Mouse (Mus musculus) kidney, adult 2 months (tissue): ENCODE data around the gene Oprm1. TPM values are rescaled to one million over a fixed set of nuclear protein-coding genes. Genes with fewer than 3 reads are reported as not detected.

Experiments used
- DNase-seq: peaks from one replicate; pipeline ENCODE4 v3.0.0; 2021
- H3K27ac ChIP-seq: fragments of 200-500 bp; 2 replicates; pipeline ENCODE4 v1.5.1; 2012; ENCODE audit warnings: low read depth, low read length, control low read depth, inconsistent platforms; ENCODE audit not compliant: insufficient read depth
- H3K27me3 ChIP-seq: fragments of 200-500 bp; replicated peaks from 2 replicates; pipeline ENCODE4 v1.6.1; 2012; ENCODE audit warnings: mild to moderate bottlenecking, moderate library complexity, low read length, inconsistent platforms; ENCODE audit not compliant: control insufficient read depth, insufficient read depth
- H3K36me3 ChIP-seq: fragments of 200-500 bp; 2 replicates; pipeline ENCODE4 v1.6.1; 2012; ENCODE audit warnings: mild to moderate bottlenecking, moderate library complexity, low read length, inconsistent platforms; ENCODE audit not compliant: control insufficient read depth, insufficient read depth
- H3K4me1 ChIP-seq: fragments of 200-500 bp; 2 replicates; pipeline ENCODE4 v1.6.1; 2011; ENCODE audit warnings: low read length; ENCODE audit not compliant: control insufficient read depth, insufficient read depth
- H3K4me3 ChIP-seq: fragments of 200-500 bp; 2 replicates; pipeline ENCODE4 v1.5.1; 2011; ENCODE audit warnings: mild to moderate bottlenecking, low read depth, low read length, control low read depth; ENCODE audit not compliant: insufficient read depth
- CTCF ChIP-seq: fragments of 200-500 bp; conservative IDR thresholded peaks from 2 replicates; pipeline ENCODE4 v1.5.1; 2011; ENCODE audit warnings: low read depth, mild to moderate bottlenecking, control low read depth, low read length, moderate library complexity, mixed read lengths; ENCODE audit not compliant: insufficient read depth, insufficient read length
- POLR2A ChIP-seq: fragments of 200-500 bp; IDR thresholded peaks from one replicate; pipeline ENCODE4 v1.6.1; 2011; ENCODE audit warnings: low read depth, low read length, control low read depth
- WGBS: fragments of 180-500 bp; shearing (Covaris S2); methylation state at CpG from one replicate; pipeline ENCODE4 v1.1.7; 2018; 5-methylcytosine and 5-hydroxymethylcytosine counted together
- polyA plus RNA-seq: library from polyadenylated mRNA; depleted of rRNA; stranded (reverse); fragments of >200 nt; gene quantifications from 2 replicates; pipeline ENCODE4 v1.2.3, GENCODE M21; 2012

Oprm1 gene
- polyA plus RNA-seq, 1 experiment = not detected

- no peaks in the 10 kb centered on the region for H3K36me3 ChIP-seq
- no peak for DNase-seq
- H3K27me3 ChIP-seq = no peaks in the 10 kb centered on the region
- H3K4me1 ChIP-seq = peaks cover 7% of the 10 kb centered on the region; the same call in 1 of the 2 replicates
- TF ChIP-seq CTCF = no peak
- no peak for TF ChIP-seq POLR2A
- H3K4me3 ChIP-seq = no peak overlapping the region
- WGBS = 88% methylated on average over 1 of the region's 1 CpGs
- H3K27ac ChIP-seq = no peak overlapping the region
Observed at GRCm38 (mm10) chr10:7057546-7057945, 299.2 kb downstream of the Oprm1 start.

- whole genome bisulfite sequencing = 33% methylated on average over 5 of the region's 5 CpGs
- TF ChIP-seq CTCF (no peak), POLR2A (no peak)
- H3K27me3 ChIP-seq = no peaks in the 10 kb centered on the region
- no peak overlapping the region for H3K4me3 ChIP-seq
- no peaks in the 10 kb centered on the region for H3K36me3 ChIP-seq
- no peaks in the 10 kb centered on the region for H3K4me1 ChIP-seq
- DNase-seq = no peak
- no peak overlapping the region for H3K27ac ChIP-seq
Observed at GRCm38 (mm10) chr10:7060326-7060725, 302.0 kb downstream of the Oprm1 start.

GRCm38 (mm10) chr10:7062993-7063392 is 304.7 kb downstream of the Oprm1 start:
- DNase-seq = peak; percentile 21
- H3K4me3 ChIP-seq = no peak overlapping the region
- TF ChIP-seq POLR2A (no peak), CTCF (no peak)
- H3K4me1 ChIP-seq = no peaks in the 10 kb centered on the region
- H3K27ac ChIP-seq = no peak overlapping the region
- WGBS = 84% methylated on average over 7 of the region's 7 CpGs
- H3K27me3 ChIP-seq = no peaks in the 10 kb centered on the region
- H3K36me3 ChIP-seq = no peaks in the 10 kb centered on the region

GRCm38 (mm10) chr10:7063752-7064457 is 305.6 kb downstream of the Oprm1 start:
- no peaks in the 10 kb centered on the region for H3K36me3 ChIP-seq
- TF ChIP-seq POLR2A (no peak), CTCF (no peak)
- H3K4me3 ChIP-seq = no peak overlapping the region
- H3K27ac ChIP-seq = no peak overlapping the region
- H3K4me1 ChIP-seq = no peaks in the 10 kb centered on the region
- no peak for DNase-seq
- no peaks in the 10 kb centered on the region for H3K27me3 ChIP-seq
- 79% methylated on average over 9 of the region's 9 CpGs for WGBS

- 72% methylated on average over 12 of the region's 12 CpGs for WGBS
- H3K27me3 ChIP-seq = no peaks in the 10 kb centered on the region
- H3K27ac ChIP-seq = no peak overlapping the region
- no peak overlapping the region for H3K4me3 ChIP-seq
- H3K36me3 ChIP-seq = no peaks in the 10 kb centered on the region
- no peak for TF ChIP-seq POLR2A
- no peak for TF ChIP-seq CTCF
- DNase-seq = peak; percentile 16
- no peaks in the 10 kb centered on the region for H3K4me1 ChIP-seq
Observed at GRCm38 (mm10) chr10:7068608-7069007, 310.3 kb downstream of the Oprm1 start.

GRCm38 (mm10) chr10:7069090-7069489 is 310.8 kb downstream of the Oprm1 start:
- WGBS = 90% methylated on average over 2 of the region's 2 CpGs
- TF ChIP-seq CTCF (no peak), POLR2A (no peak)

GRCm38 (mm10) chr10:7070100-7070835 is 312.0 kb downstream of the Oprm1 start:
- 72% methylated on average over 8 of the region's 8 CpGs for WGBS
- TF ChIP-seq CTCF (no peak), POLR2A (no peak)

More at GRCm38 (mm10) chr10:7069090-7069489, 310.8 kb downstream of the Oprm1 start:
- Histone ChIP-seq H3K27me3 (no peaks in the 10 kb centered on the region), H3K27ac (no peak overlapping the region), H3K36me3 (no peaks in the 10 kb centered on the region), H3K4me3 (no peak overlapping the region), H3K4me1 (no peaks in the 10 kb centered on the region)
- no peak for DNase-seq

More at GRCm38 (mm10) chr10:7070100-7070835, 312.0 kb downstream of the Oprm1 start:
- no peak overlapping the region for H3K4me3 ChIP-seq
- no peaks in the 10 kb centered on the region for H3K36me3 ChIP-seq
- no peaks in the 10 kb centered on the region for H3K27me3 ChIP-seq
- no peak for DNase-seq
- no peak overlapping the region for H3K27ac ChIP-seq
- H3K4me1 ChIP-seq = no peaks in the 10 kb centered on the region
